Mouse (Mus musculus) retina, adult 2 months (tissue): ENCODE measurements around the gene Fbxo28.
A peak's percentile ranks its signal among the peaks of the same experiment; 100 is the strongest.

Source experiments
- DNase-seq: peaks from one replicate; pipeline ENCODE4 v3.0.0-alpha.2; 2012; ENCODE audit warnings: low read depth, low spot score

The Fbxo28 gene

DNA sequence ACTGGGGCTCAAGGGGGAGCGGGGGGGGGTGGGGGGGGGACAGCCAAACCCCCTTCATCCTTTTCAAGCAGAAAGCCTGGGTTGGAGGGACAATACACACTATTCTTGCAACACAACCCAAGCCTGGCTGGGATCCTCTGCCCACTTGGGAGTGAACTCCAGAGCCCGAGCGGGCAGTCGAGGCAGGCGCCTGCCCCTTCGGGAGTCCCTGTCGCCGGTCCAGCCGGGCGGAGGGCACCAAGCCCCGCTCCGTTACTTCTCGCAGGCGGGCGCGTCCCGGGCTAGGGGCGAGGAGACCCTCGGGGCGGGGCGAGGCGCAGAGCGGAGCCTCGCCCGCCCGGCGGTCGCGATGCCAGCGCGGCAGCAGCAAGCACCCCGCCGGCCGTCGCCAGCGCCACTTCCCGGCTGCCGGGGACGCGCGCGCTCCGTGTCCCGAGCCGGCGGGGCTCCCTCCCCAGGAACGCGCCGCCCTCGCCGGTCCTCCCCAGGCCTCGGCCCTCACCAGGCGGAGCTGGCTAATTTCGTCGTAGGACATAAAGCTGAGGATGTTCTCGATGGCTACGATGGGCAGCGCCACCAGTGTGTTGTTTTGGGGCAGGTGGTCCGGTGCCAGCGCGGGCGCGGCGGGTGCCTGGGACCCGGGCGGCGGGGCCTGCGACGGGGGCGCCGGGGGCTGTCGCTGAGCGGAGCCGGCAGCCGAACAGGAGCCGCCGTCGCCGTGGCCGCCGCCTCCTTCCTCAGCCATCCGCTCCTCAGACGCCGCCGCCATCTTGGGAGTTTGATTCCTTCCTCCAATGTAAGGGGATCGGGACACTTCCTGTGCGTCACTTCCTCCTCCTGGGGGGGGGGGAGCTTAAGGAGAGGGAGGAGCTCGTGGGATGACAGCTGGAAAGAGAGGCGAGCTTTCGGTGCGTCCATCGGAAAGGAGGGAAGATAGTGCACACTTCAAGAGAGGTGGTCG lies at the start of gene Fbxo28:
Gene Fbxo28 (minus strand): TSS at position 809 of the 961 bp plus-strand sequence.
- peak; percentile 91 for DNase-seq

DNA sequence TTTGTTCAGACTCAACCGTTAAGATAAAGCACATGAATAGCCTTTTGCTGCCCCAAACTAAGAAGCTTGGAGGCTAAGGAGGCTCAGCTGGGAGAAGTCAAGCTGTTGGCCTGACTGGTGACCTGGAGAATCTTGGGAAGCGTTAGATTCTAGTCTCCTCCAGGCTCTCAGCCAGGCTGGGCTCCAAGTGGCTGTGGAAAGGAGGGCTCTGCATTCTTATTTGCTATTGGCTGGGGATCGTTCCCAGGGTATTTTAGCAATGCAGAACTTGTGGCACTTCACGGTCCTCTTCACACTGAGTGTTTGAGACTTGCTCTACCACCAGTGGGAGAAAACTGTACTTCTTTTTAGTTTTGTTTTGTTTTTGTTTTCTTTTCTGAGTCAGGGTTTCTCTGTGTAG lies 47.3 kb upstream of the Fbxo28 start:
- no peak for DNase-seq

DNA sequence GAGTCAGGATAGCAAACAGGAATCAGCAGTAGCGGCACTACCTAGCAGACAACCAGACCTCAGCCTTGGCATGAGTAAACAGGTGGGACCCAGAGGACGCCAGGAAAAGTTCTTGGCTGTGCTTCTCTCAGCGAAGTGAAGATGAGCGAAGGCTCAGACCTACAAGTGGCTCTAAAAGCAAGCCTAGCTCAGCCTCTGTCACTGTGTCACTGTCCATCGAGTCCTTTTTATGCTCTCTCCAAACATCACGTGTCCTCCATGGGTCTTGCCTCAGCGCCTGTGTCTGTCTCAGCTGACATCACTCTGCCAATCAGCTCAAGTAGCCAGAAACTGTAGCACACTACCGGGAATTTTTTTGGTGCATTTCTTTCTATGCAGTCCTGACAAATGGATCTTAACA lies 45.0 kb upstream of the Fbxo28 start:
- no peak for DNase-seq

DNA sequence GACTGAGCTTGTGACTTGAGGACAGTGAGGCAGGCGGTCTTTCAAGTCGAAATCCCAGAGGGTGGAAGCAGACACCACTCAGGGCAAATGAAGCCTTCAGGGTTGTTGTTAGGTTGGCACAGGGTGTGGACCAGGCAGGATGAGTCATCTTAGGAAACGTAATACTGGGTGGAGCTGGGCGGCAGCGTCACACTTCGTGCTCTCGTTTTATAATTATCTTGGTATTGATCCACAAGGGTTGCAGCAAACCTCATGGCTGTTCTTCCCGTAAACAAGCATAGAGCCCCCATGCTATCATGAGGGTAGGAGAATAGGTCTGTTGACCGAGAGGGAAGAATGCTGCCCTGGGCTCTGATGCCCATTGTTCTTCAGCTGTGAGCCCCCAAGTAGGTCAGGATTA lies 41.7 kb upstream of the Fbxo28 start:
- no peak for DNase-seq

DNA sequence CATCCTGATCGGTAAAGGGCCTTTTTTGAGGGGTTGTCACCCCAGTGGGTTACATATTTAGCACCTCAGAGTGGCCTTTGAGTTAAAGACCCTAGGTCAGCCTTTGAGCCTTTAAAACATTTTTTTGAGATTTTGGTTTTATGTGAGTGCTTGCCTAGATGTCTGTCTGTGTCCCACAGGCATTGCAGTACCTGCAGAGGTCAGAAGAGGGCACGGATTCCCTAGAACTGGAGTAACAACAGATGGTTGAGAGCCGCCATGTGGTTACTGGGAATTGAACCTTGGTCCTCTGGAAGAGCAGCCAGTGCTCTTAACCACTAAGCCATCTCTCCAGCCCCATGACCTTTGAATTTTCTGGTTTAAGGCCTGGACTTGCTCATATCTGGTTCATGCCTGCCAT lies 39.9 kb upstream of the Fbxo28 start:
- DNase-seq, result no peak

DNA sequence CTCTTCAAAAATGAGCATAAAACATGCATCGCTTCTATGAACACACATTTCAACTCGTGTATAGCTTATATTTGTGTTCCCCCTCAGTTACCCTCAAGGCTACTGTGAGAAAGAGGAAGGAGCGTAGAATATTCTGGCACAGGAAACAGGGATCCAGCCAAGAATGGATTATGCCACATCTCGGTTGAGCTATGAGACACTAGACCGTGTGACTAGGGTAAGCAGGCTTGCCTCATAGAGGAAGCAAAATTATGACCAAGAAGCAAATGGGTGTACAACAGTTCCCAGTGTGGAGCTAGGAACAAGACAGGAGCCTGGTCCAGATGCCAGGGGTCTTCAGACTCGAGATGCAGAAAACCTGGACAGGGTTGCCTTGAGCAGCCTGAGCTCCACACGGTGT lies 39.3 kb upstream of the Fbxo28 start:
- DNase-seq, result no peak

DNA sequence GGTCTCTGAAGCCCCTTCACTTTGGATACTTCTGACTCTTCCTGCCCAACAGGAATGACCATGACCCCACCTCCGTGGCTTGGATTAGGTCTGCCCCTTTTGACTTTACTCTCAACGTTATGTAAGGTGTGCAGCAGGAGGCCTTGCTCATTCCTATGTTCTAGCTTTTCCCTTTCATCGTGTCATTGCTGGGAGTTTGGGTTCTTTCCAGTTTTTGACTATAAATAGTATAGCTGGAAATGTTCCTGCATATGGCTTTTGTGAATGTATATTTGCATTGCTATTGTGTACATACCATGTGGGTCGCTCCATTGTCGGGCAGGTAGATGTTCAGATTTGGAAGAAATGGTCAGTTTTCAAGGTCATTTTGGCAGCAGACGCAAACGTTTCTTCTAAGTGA lies 37.4 kb upstream of the Fbxo28 start:
- no peak for DNase-seq

DNA sequence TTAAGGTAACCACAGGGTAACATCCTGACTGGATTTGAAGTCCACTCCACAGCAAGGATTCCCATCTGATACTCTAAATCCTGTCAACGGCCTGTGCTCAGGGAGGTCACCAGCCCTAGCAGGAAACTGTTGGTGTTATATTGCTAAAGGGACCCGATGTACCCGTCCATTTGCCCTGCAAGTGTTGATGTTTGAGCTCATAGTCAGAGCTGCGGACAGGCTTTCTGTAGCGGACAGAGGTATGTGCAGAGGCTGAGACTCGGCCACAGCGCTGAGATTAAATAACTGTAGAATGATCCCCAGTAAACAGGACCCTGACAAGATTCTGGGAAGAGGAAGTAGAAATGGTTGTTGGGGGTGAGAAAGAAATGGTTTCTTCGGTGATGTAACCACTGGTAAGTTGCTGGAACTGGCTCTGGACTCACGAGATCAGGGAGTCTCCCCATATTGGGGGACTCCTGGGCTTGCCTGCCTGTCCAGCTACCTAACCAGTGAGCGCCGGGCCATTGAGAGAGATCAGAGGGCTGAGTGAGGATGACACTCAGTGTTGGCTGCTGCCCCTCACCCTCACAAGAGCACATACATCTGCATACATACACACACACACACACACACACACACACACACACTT lies 36.9 kb upstream of the Fbxo28 start:
- DNase-seq, result no peak

DNA sequence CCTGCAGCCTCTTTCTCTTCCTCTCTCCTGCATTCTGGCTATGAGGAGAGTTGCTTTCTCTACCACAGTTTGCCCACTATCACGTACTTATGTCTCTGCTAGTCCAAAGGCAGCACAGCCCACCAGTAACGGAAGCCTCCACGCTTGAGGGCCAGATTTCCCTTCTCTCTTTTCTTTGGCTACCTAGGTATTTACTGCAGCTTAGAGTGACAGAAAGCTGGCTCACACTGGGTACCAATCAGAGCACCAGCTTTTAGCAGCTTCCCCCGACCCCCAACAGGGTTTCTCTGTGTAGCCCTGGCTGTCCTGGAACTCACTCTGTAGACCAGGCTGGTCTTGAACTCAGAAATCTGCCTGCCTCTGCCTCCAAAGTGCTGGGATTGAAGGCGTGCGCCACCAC lies 36.1 kb upstream of the Fbxo28 start:
- no peak for DNase-seq

DNA sequence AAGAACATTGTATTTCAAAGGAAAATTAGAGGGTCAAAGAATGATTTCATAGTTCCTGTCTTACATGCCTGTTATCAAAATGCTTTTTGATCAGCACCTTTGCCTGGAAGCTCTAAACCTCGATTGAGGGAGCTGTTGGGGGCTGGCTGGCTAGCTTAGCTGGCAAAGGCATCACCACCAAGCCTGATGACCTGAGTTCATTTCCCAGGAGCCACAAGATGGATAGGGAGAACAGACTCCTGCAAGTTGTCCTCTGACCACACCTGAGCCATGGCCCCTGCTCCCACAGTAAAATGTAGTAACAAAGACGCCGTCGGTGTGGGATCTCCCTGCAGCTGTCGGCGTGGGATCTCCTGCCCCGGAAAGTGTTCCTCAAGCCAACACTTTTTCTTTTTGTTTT lies 35.4 kb upstream of the Fbxo28 start:
- DNase-seq, result no peak

DNA sequence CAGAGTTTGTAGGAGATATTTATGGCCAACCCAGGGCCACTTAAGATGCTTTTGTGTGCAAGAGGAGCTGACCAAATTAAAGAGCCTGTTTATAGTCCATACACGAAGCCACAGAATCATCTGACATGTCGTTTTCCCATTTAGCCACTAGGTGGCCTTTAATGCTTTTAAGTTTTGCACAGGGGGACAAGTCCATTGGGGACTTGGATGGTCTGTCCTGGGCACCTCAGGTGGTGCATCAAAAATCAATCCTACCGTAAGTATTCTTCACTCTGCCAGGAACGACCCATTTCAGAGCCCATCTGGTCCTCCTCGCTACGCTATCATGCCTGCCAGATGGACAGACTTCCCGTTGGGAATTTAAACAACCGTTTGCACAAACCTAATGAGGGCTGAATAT lies 34.8 kb upstream of the Fbxo28 start:
- peak; percentile 37 for DNase-seq

DNA sequence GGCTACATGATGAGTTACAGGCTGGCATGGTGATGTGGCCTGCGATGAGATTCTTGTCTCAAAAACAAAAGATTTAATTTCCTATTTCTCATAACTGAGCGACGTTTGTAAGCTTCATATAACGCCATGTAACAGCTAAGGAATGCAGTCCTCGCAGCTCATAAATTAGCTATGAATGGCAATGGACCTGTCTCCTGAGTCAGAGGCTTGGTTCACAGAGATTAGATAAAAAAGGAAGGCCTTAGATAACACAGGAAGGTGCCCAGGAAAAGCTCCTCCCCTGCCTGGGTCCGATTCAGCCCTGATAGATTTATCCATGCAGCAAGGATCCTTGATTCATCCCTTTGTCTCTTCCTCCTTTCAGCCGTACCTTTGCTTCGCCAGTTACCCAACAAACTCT lies 30.5 kb upstream of the Fbxo28 start:
- no peak for DNase-seq

DNA sequence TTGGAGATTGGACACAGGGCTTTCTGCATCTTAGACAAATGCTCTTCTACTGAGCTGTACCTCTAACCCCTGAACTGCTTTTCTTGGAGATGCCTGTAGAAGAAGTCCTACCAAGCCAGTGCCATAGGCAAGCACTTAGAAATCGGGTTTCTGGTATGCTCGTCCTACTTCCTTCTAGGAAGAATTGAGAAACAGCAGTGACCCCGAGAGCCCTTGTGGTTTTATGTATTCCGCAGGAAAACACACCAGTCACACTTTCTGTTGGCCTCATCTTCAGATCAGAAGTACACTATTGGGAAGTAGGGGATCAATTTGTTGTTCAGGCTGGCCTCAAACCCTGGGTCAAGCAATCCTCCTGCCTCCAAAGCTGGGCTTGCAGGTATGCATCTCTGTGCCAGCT lies 28.0 kb upstream of the Fbxo28 start:
- no peak for DNase-seq

DNA sequence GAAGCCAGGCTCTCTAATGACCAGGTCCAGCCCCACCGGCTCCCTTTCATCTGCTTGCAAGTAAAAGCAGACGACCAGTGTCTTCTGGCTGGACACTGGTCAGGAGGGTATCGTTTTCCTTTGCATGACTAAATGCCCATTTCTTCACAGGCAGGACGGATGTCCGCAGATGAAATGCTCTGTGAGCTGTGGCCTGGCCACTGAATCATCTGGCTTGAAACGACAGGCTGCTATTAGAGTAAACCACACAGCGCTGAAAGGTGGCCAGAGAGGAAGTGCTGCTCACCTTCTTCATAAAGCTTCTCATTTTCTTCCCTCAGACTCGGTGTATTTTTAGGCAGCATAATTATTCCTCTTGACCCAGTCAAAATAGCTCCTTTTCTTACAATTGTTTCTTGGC lies 27.4 kb upstream of the Fbxo28 start:
- DNase-seq, result no peak

DNA sequence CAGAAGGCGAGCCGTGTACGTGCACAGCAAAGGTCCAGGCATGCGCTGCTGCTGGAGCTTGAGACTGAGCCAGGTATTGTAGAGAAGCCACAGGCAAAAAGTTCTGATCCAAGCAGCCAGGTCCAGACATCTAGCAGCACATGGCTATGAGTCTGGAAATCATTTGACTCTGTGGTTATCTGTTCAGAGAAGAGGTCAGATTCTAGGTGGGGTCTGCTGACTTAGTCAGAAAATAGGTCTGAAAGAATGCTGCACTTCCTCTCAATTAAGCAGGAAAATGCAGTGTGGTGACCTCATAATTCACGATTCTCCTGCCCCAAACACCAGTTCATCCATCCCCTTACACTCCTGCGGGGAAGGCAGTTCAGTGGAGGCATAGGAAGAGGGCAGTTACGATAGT lies 26.9 kb upstream of the Fbxo28 start:
- no peak for DNase-seq

DNA sequence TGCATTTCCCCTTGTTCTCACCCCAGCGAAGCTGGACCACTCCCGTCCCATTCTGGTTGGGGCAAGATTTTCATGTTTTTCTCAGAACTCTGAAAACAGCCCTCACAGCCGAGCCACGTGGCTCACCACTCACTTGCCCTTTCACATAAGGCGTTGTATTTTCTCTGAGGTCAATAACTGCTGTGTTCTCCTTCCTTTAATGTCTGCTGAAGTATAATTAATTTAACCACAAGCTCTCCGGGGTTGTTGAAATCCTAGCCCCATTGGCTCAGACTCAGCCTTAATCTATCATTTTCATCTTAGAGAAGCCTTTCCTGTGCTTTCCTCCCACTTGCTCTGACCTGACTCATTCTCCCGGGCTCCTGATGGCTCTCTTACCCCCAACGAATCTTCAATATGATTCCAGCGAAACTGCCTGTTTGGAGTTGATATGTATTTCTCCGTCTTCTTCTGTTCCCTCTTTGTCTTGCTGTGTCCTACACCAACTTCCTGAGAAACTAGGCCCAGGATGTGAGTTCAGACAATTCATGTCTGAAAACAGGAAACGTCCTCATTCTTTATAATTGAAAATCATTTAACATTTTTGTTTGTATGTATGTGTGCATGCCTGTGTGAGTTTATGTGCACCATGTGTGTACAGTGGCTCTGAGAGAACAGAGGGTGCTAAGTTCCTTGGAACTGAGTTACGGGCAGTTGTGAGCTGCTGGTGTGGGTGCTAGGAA lies 22.4 kb upstream of the Fbxo28 start:
- DNase-seq, result no peak

DNA sequence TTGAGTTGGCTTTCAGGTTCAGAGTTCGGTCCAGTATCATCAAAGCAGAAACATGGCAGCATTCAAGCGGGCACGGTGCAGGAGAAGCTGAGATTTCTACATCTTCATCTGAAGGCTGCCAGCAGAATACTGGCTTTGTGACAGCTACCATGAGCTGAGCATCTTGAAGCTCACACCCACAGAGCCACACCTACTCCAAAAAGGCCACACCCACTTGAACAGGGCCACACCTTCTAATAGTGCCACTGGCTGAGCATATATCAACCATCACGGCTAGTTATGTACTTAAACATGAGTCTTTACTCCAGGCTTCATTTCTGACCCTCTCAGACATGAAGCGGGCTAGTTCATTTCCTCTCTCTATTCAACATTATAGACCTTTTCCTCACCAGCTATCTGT lies 21.3 kb upstream of the Fbxo28 start:
- no peak for DNase-seq

DNA sequence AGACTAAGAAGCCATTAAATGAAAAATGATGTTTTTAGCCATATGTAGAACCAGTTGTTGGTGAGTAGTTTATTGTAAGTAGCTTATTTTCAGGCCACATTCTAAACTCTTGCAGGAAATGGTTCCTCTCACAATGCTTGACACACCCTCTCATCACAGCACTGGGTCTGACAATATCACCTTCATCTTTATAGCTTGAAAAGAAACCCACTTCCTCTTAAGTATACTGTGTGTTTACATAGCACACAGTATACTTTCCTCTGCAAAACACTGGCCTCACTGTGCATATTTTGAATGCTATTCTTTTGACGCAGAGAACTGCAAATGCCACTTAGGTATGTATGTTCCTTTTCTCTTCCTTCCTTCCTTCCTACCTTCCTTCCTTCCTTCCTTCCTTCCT lies 16.7 kb upstream of the Fbxo28 start:
- no peak for DNase-seq

DNA sequence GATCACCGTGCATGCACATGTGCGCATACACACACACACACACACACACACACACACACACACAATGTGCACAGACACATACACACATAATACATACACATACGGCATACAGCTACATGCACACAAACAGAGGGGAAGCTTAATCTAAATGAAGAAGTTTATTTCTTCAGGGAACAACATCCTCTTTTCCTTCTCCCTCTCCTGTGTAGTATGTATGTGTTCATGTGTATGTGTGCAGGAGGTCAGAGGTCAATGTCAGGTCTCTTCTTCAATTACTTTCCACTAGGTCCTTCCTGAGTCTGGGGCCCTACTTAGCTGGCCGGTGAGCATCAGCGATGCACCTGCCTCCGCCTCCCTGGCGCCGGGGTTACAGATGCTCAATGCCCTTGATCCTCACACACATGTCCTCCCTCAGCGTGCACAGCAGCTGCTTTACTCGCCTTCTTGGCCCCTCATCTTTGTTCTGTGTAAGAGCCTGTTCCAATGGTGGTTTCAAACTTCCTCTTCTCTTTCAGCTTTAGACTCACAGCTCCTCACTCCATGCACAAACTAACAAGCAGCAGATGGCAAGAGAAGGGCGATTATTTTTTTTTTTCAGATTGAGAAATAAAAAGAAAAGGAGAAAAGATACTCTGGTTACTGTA lies 13.2 kb upstream of the Fbxo28 start:
- DNase-seq, result no peak

DNA sequence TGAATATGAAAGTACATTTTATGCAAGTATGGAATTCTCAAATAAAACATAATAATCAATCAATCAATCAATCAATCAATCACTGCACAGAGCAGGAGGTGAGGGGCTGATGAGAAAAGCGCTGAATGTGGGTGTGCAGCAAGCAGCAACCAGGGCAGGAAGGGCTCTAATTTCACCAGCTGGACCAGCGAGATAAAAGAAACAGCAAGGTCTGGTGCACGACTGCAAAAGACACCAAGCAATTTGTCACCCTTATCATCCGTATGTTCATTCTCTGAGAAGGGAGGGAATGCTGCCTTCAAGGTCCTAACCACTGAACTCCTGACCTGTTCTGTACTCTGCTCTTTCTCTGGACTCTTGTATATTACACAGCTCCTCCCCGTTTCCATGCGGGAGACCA lies 8.1 kb upstream of the Fbxo28 start:
- no peak for DNase-seq

DNA sequence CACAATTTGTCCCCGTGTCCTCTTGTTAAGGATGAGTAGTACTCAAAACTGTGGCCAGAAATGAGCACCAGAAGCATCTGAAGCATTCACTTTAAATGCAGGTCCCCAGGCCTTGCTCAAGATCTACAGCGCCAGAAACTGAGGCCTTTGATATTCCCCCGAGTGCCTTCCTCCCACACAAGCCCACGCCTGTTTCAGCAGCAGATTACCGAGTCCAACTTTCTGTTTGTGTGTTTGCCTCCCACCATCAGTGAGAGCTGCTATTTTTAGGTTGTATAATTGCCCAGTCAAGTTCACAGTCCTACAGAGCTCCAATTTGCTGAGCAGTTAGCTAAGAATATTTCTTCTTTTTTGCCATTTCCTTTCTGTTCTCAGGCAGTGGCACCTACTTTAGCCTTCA lies 5.1 kb upstream of the Fbxo28 start:
- DNase-seq, result no peak

DNA sequence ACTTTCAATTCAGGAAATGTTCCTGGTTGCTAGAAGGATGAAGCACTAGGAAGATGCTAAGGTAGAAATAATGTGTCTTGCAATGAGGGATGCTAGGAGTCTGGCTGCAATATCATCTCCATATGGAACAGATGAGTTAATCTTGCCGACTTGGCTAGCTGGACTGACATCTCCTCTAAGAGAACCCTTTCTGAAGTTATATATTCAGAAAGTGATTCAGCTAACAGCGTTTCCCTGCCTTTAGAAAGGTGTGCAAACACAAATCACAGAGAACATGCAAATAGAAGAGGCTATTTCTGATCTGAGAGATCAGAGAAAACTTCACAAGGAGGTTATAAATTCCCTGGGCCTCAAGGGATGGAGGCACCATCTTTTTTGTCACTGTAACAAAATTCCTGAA lies 4.4 kb upstream of the Fbxo28 start:
- no peak for DNase-seq
